Mouse (Mus musculus) left cerebral cortex, adult 9 months (tissue): ENCODE data around the gene Olfr656.
A peak's percentile ranks its signal among the peaks of the same experiment; 100 is the strongest.

ENCODE experiments used
- DNase-seq, 2 experiments: peaks; one replicate each; pipeline ENCODE4 v3.0.0; 2022; ENCODE audit warnings: low spot score in 2 of 2

Olfr656 gene

DNA sequence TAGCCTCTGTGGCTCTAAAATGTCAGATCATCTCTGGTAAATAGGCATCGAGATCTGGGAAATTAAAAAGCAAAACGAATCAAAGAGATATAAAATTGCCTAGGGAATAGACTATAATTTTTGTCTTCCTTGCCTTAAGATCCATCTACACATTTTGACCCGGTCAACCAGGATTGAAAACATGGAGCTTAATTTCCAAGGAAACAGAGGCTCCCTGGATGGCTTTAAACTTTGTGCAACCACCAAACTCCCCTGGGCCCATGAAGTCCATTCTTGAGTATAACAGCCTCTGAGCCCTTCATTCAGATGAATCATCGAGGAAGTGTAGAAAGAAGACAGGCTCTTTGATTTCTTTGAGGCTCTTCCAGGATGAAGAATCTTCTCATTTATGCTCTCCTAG is at the start of gene Olfr656:
Olfr656 (plus strand) TSS at position 301 of the 400 bp plus-strand sequence.
- no peak for DNase-seq

DNA sequence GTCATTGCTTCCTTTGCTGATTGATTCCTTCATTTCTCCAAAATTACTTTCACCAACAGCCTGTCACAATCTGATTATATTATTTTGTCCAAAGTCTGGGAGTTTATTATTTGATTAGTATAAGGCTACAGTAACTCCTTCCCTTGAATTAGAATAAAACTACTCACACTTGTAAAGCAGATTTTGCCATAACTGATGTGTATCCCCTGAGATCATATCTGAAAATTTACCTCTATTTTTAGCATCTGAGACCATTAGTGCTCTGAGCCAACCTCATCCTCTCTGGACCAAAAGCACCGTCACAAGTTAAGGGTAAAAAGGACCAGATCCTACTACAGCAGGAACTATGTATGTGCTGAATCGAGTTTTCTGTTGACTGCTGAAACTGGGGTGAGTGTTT is 36.7 kb upstream of the Olfr656 start, which contains the start of gene Olfr653:
Olfr653 (plus strand) TSS at position 301 of the 400 bp plus-strand sequence.
- DNase-seq: no peak

DNA sequence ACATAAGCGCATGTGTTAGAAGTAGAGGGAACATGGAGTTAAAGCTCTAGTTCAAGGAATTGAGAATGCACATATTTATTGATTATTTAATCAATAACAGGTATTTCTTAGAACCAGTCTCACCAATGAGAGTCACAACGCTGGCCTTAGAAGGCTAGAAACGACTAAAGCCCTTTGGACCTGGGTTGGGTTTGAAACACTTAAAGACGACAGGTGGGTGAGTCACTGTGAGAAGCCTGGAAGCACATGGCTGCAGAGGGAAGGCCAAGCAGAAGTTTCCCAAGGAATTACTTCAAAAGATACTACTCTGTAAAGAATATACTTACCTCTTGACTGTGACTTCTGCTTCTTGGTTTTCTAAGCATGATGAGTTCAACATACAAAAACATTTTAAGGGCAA is 32.9 kb upstream of the Olfr656 start:
- no peak for DNase-seq

DNA sequence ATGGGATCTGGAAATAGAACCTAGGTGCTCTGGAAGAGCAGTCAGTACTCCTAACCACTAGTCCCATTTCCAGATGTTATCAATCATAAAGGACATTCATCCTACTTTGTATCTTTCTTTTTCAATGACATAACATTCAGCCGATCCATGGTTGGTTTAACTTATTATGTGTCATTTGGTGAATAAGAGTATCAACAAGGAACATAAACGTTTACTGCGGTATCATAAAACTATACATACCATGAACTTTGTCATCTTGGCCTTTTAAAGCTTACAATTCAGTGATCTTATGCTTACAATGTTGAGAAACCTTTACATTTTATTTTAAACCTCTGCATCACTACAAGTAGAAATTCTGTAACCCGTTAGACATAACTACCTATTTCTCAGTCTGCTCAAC is 32.3 kb upstream of the Olfr656 start:
- no peak for DNase-seq

DNA sequence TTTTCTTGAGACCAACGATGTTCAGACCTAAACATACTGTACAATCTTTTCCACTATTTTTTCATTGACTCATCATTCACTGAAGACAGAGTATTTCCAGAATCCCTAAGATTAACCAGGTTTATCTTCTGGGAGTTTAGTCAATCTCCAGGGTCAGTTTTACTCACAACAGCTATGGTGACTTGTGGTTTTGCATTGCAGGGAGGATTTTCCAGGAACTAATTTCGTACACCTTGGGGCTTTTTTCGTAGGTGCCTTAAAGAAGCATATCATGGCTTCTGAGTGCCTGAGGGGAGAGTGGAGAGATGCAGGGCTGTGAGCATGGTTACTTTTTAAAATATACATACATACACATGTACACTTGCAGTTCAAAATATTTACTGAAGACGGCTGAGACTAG is 27.0 kb upstream of the Olfr656 start, which contains the start of gene Olfr654:
Olfr654 (plus strand) TSS at position 301 of the 400 bp plus-strand sequence.
- no peak for DNase-seq

DNA sequence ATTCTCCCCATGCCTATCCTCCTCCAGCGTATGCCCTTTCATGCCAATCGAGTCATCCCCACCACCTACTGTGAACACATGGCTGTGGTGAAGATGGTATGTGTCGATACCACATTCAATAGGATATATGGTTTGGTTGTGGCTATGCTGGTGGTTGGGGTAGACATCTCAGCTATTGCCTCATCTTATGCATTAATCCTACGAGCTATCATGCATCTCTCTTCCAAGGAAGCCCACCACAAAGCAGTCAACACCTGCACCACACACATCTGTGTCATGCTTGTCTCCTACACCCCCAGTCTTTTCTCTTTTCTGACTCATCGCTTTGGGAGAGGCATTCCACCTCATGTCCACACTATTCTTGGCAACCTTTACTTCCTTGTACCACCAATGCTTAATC is 25.5 kb upstream of the Olfr656 start:
- DNase-seq: no peak

DNA sequence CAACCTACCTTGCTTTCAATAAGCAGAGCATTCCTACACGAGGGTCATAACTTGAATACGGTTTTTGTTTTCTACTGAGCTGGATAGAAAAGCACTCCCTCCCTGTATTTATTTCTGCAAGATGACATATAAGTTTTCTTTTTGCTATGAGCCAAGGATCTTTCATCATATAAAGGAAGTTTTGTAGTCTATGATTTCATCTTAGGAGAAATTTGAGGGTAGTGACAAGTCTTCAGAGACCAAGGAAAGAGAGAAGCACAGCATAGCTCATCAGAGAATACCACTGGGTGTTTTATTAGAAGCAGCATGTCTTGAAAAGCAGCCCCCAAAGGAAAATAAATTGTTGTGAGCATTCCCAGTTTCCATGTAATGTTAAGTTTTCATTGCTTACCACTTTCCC is 12.1 kb upstream of the Olfr656 start, which contains the start of gene Olfr655:
Olfr655 (minus strand) TSS at position 101 of the 400 bp plus-strand sequence.
- DNase-seq: no peak

DNA sequence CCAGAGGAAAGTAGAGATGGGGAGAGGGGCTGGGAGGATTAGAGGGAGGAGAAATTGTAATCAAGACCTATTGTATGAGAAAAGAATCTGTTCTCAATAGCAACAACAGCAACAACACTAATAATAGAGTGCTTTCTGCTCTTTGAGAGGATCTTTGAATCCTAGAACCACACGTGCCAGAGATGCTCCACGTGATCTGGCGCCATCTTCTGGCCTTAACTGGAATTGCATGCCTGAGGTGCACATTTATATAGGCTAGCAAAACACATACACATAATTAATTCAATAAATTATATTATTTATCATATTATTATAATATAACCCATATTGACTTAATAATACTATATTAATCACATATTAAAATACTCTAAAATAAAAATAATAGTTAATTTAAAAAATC is 10.6 kb upstream of the Olfr656 start:
- DNase-seq: no peak

DNA sequence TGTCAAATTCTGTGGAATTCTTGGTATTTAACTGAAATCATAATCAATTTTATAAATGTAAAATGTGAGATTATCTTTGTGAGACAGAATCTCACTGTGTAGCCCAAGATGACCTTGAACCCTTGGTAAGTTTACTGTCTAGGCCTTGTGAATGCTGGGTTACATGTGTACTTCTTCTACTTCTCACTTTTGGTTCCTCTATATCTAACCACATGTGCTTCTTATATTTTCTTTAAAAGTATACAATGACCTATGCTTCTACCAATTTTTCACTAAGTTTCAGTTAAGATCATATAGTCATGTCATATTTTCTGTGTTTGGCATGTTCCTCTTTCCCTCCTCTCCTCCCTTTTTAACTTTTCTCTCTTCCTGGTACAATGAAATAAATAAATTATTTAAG is 9.0 kb upstream of the Olfr656 start:
- no peak for DNase-seq

DNA sequence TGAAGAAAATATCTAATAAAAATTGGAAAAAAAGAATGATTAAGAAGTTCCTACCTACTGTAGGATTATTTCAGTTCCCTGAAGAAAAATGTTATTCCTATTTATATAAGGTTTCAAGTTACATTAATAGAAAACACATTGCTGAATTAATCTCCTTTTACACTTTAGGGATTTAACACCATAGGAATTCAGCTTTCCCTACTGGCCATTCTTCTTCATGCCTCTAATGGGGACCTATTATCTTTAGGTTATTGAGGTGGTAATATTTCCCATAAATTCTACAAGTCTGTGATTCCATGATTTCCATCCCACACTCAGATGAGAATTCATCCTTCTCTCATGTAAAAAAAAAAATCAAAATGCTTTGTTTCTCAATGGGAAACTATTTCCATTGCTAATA is 10.7 kb downstream of the Olfr656 start, which contains the start of gene Olfr657:
Olfr657 (plus strand) TSS at position 301 of the 400 bp plus-strand sequence.
- DNase-seq: no peak

DNA sequence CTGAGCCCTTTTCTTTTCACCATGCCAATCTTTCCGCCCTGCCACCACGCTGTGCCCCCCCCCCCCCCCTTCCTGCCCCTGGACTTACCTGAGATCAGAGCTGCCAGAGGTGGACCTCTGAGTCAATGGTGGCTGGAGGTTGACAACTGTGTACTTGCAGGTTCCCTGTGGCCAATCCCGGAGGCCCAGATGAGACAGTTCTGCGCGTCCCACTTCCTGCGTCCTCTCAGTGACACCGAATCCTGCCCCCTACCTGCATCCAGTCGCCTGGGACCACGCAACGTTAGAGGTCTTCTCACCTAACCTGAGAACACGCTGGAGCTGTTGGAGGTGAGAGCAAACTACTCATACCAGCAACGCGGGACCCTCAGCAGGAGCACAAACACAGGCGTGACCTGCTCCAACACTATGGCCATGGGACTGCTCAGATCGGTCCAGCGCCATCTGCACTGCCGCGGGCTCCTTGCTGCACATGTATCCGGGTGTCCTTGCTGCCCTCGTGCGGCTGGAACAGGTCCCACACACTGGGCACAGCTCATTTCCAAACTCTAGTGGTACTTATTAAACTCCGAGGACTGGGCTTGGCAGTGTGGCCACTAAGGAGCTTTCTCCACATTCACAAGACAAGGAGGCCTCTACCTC is 33.2 kb downstream of the Olfr656 start, which contains the start of gene Olfr658:
Olfr658 (minus strand) TSS at position 465 of the 642 bp plus-strand sequence.
- peak in 1 of 2 experiments; percentile 19 for DNase-seq

DNA sequence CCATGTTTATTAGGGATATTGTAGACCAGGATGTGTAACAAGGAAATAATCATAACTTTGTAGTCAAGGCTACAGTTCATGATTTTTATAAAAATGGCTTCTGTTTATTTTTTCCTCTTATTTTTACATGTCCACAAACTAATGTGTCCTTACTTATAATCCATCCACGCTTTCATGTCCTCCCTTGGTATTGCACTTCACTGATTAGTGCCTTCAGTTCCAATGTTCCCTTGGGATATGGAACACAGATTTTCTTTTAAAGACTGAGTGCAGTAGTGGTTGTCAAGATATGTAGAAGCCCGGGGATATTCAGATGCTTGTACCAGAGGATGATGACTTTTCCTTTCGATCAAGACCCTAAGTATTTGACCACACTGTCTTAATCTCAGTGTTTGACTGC is 52.7 kb downstream of the Olfr656 start, which contains the start of gene Olfr659:
Olfr659 (plus strand) TSS at position 301 of the 400 bp plus-strand sequence.
- DNase-seq: no peak
